Mouse (Mus musculus) stomach, embryonic 16.5 days (tissue): ENCODE measurements at regions not wholly inside any gene's neighbourhood (a gene's known extent, or its start where the extent isn't known, plus 50 kb on each side); places are given as distances from the start of the nearest gene placed in this dataset.
A peak's percentile ranks its signal among the peaks of the same experiment; 100 is the strongest.

Source experiments
- ATAC-seq: fragments of 200-750 bp; cut with Nextera tagmentation; 2 replicates; pipeline ENCODE4 v1.8.0; 2017; ENCODE audit warnings: moderate number of reproducible peaks, moderate TSS enrichment; ENCODE audit not compliant: insufficient read depth, low FRiP score
- H3K27ac ChIP-seq: fragments of 300-500 bp; sonication (generic); 2 replicates; pipeline ENCODE4 v1.5.1; 2014; ENCODE audit warnings: low read length
- H3K27me3 ChIP-seq: fragments of 300-500 bp; sonication (generic); 2 replicates; pipeline ENCODE4 v1.6.1; 2014; ENCODE audit warnings: low read length, control low read depth, mixed read lengths; ENCODE audit not compliant: control insufficient read depth, insufficient read depth
- H3K36me3 ChIP-seq: fragments of 300-500 bp; sonication (generic); 2 replicates; pipeline ENCODE4 v1.6.1; 2014; ENCODE audit warnings: low read length; ENCODE audit not compliant: control insufficient read depth, insufficient read depth
- H3K4me1 ChIP-seq: fragments of 300-500 bp; sonication (generic); 2 replicates; pipeline ENCODE4 v1.6.1; 2014; ENCODE audit warnings: low read length, control low read depth, mixed read lengths; ENCODE audit not compliant: control insufficient read depth, insufficient read depth
- H3K4me2 ChIP-seq: fragments of 300-500 bp; sonication (generic); 2 replicates; pipeline ENCODE4 v1.6.1; 2014; ENCODE audit warnings: low read depth, low read length, mixed read lengths
- H3K4me3 ChIP-seq: fragments of 300-500 bp; sonication (generic); replicated peaks from 2 replicates; pipeline ENCODE4 v1.5.1; 2014; ENCODE audit warnings: mild to moderate bottlenecking, low read length
- H3K9ac ChIP-seq: fragments of 300-500 bp; sonication (generic); 2 replicates; pipeline ENCODE4 v1.6.1; 2014; ENCODE audit warnings: low read length
- H3K9me3 ChIP-seq: fragments of 300-500 bp; sonication (generic); replicated peaks from 2 replicates; pipeline ENCODE4 v1.6.1; 2016; ENCODE audit warnings: low read length, control low read depth; ENCODE audit not compliant: control insufficient read depth
- WGBS: fragments of 180-500 bp; shearing (Covaris S2); extraction: QIAGEN DNeasy Blood & Tissue Kit; methylation state at CpG from one replicate; pipeline ENCODE4 v1.1.7; 2014; 5-methylcytosine and 5-hydroxymethylcytosine counted together

DNA sequence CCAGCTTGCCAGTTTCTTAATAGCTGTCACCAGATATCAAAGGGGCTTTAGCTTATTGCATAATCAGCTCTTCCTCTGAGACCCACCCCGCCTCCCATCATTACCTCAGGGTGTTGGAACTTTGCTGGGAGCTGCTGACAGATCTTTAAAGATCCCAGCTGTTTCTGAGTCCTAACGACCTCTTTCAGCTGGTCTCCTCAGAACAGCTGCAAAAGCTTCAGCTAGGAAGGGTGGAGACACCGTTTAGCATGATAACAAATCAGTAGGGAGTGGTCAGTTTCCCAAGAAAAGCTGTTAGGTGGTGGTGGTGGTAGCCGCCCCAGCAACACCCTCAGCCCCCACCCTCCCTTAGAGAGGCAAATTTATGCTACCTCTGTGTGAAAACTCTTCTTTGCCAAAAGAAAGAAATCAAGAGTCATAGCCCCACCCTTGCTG, 916.9 kb upstream of the Gm7489 start:
- Histone ChIP-seq H3K36me3 (no peaks in the 10 kb centered on the region), H3K27ac (no peak overlapping the region), H3K9ac (no peak overlapping the region), H3K4me3 (no peak overlapping the region), H3K4me1 (peaks cover 13% of the 10 kb centered on the region), H3K27me3 (no peaks in the 10 kb centered on the region), H3K4me2 (0 out of 2 replicates have a peak overlapping the region, but pooled peaks have one; percentile 17), H3K9me3 (no peaks in the 10 kb centered on the region)
- WGBS = 5% methylated on average over 4 of the region's 4 CpGs
- ATAC-seq = peak; percentile 83

DNA sequence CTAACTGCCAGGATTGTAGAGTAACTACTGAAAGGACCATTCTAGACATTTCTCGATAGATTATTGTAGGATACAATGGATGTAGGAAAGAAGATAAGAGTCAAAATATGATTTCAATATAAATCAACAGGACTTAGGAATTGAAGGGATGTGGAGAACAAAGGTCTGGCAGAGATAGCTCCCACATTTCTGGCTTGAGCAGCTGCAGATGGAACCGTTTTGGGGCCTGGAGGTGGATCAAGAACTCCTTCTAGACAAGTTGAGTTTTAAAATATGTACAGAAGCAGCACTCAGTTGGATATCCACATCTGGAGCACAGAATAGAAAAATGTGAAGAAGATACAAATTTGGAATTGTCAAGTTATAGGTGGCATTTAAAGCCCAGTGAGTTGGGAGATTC, 901.9 kb upstream of the Gm7489 start:
- no peak overlapping the region for H3K4me3 ChIP-seq
- no peaks in the 10 kb centered on the region for H3K4me1 ChIP-seq
- 71% methylated on average over 2 of the region's 2 CpGs for WGBS

DNA sequence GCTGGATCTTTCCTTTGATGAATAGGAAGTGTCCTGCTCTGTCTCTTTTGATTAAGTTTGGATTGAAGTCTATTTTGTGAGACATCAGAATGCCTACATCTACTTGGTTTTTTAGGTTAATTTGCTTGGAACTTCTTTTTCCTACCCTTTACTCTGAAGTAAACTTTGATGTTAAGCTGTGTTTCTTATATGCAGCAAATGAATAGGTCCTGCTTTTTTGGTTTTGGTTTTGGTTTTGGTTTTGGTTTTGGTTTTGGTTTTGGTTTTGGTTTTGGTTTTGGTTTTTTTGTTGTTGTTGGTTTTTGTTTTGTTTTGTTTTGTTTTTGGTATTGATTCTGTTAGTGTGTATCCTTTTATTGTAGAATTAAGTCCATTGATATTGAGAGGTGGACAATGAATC, 894.1 kb upstream of the Gm7489 start:
- H3K4me3 ChIP-seq = no peak overlapping the region
- H3K27me3 ChIP-seq = no peaks in the 10 kb centered on the region
- H3K4me1 ChIP-seq = no peaks in the 10 kb centered on the region
- H3K36me3 ChIP-seq = no peaks in the 10 kb centered on the region
- H3K9ac ChIP-seq = no peak overlapping the region
- H3K9me3 ChIP-seq = no peaks in the 10 kb centered on the region
- H3K4me2 ChIP-seq = no peak overlapping the region
- no peak for ATAC-seq
- no peak overlapping the region for H3K27ac ChIP-seq

More for the DNA sequence above, 901.9 kb upstream of the Gm7489 start:
- Histone ChIP-seq H3K4me2 (no peak overlapping the region), H3K9me3 (no peaks in the 10 kb centered on the region), H3K9ac (no peak overlapping the region), H3K36me3 (no peaks in the 10 kb centered on the region), H3K27ac (no peak overlapping the region), H3K27me3 (no peaks in the 10 kb centered on the region)
- ATAC-seq = no peak

DNA sequence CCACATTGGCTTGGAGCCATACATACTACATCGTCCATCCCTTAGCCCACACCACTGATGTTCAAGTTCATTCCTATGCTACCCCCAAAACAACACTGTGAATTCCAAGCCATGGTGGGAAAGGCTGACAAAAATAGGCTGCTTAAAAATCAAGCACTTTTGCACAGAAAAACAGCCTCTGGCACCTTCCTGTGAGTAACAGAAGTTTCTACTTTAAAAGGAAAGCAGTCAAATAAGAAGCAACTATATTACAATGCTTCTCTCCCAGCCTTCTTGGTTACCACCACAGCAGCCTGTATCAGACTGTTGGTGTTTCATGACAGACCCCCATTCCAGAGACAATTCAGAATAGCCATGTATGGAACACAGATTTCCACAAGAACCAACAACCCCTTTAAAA, 890.4 kb upstream of the Gm7489 start:
- H3K4me1 ChIP-seq = no peaks in the 10 kb centered on the region
- ATAC-seq = no peak
- no peaks in the 10 kb centered on the region for H3K27me3 ChIP-seq
- H3K4me3 ChIP-seq = no peak overlapping the region
- WGBS = 86% methylated on average over 1 of the region's 1 CpGs
- H3K27ac ChIP-seq = no peak overlapping the region
- no peaks in the 10 kb centered on the region for H3K9me3 ChIP-seq
- H3K4me2 ChIP-seq = no peak overlapping the region
- H3K9ac ChIP-seq = no peak overlapping the region
- no peaks in the 10 kb centered on the region for H3K36me3 ChIP-seq

DNA sequence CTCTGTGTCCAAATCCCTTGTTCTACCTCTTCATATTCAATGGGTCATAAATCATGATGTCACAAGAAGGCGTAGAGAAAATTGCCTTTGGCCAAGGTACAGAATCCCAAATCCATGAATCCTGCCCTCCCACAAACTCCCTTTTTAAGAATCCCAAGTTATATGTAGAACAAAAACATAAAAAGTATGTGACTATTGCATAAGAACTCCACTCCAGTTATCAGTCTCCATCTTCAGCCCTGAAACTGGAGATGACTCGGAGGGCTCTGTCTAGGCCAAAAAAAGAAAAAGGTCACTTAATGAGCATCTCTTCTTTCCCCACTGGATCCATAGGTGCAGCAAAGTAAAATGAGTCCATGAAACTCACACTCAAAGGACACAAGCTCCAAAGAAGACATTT, 885.5 kb upstream of the Gm7489 start:
- no peak for ATAC-seq
- no peak overlapping the region for H3K9ac ChIP-seq
- no peak overlapping the region for H3K27ac ChIP-seq
- no peak overlapping the region for H3K4me3 ChIP-seq
- WGBS = 81% methylated on average over 2 of the region's 2 CpGs
- no peaks in the 10 kb centered on the region for H3K27me3 ChIP-seq
- no peaks in the 10 kb centered on the region for H3K36me3 ChIP-seq
- H3K9me3 ChIP-seq = no peaks in the 10 kb centered on the region
- no peak overlapping the region for H3K4me2 ChIP-seq
- H3K4me1 ChIP-seq = no peaks in the 10 kb centered on the region

DNA sequence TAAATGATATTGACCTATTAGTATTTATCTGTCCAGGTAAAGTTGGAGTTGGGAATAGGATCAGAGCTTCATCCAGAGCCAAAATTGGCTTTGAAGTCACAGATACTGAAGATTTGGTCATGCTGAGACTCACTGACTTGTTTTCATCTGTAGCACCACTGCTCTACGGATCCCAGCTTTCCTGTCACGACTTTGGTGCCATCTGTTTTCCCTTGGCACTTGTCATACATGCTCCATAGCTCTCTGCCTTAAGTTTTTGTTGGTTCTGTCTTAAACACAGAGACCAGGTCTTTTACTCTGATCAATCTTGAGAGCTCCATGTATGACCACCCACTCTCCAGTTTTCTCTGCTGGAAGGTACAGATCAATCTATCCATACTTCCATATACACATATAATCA, 884.9 kb upstream of the Gm7489 start:
- no peak for ATAC-seq
- Histone ChIP-seq H3K4me2 (no peak overlapping the region), H3K9me3 (no peaks in the 10 kb centered on the region), H3K27me3 (no peaks in the 10 kb centered on the region), H3K27ac (no peak overlapping the region), H3K9ac (no peak overlapping the region), H3K4me1 (no peaks in the 10 kb centered on the region), H3K4me3 (no peak overlapping the region), H3K36me3 (no peaks in the 10 kb centered on the region)
- 85% methylated on average over 2 of the region's 2 CpGs for WGBS

DNA sequence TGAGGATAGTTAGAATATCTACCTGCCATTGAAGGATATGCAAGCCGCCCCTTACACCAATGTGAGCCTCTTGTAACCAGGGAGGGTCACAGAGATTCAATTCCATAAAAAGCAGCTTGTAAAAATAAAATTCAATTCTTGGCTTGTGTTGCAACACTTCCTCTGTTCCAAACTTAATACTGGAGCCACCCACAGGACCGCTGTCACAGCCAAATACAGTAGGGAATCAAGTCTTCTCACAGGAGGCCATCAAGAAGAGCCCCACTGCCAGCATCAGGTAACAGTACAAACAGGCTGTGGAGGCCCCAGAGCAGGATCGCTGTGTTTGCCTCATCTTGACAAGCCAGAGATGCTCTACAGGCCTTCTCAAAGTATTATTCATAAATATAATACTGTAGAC, 883.3 kb upstream of the Gm7489 start:
- Histone ChIP-seq H3K4me2 (no peak overlapping the region), H3K27me3 (no peaks in the 10 kb centered on the region), H3K36me3 (no peaks in the 10 kb centered on the region), H3K27ac (no peak overlapping the region), H3K4me1 (no peaks in the 10 kb centered on the region), H3K9ac (no peak overlapping the region), H3K9me3 (no peaks in the 10 kb centered on the region), H3K4me3 (no peak overlapping the region)
- ATAC-seq = no peak; the same call in 1 of the 2 replicates
- 76% methylated on average over 3 of the region's 3 CpGs for WGBS

DNA sequence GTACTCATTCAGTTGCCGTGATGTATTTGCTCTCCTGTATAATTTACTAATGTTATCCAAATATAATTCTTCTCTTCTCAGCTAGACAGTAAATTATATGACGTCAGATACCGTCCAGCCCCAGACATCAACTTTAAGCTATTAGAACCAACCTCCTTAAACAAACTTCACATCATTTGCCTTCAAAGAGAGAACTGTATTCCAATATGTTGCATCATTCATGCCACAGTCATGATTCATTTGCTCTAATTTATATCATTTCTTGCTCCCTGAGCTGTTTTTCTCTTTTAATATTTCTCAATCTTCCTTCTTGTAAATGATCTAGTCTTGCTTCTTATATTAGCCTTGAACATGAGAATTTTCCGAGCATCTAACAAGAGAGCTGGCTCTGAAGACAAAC, 882.7 kb upstream of the Gm7489 start:
- no peak overlapping the region for H3K27ac ChIP-seq
- H3K4me1 ChIP-seq = no peaks in the 10 kb centered on the region
- H3K9me3 ChIP-seq = no peaks in the 10 kb centered on the region
- no peak overlapping the region for H3K4me3 ChIP-seq
- no peak overlapping the region for H3K4me2 ChIP-seq
- no peaks in the 10 kb centered on the region for H3K36me3 ChIP-seq
- no peak for ATAC-seq
- 57% methylated on average over 4 of the region's 4 CpGs for WGBS
- no peaks in the 10 kb centered on the region for H3K27me3 ChIP-seq
- no peak overlapping the region for H3K9ac ChIP-seq

DNA sequence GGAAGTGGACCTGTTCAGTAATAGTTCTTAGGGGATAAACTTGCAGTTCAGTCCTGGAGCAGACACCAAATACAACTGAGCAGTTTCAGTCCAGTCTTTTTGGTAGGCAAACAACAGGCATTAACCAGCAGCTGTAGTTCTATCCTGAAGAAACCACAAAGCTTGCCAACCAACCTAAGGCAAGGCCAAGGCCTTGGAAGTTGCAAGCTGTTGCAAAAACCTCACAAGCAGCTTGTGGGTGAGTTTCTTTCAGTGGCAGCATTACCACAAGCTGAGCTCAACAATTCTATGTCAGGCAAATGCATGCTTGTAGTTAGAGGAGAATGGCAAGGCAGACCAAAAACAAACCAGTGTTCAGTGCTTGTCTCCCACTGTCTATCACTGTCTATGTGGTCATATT, 880.6 kb upstream of the Gm7489 start:
- no peak overlapping the region for H3K9ac ChIP-seq
- no peaks in the 10 kb centered on the region for H3K4me1 ChIP-seq
- no peak for ATAC-seq
- no peak overlapping the region for H3K4me3 ChIP-seq
- H3K36me3 ChIP-seq = no peaks in the 10 kb centered on the region
- no peaks in the 10 kb centered on the region for H3K27me3 ChIP-seq
- H3K4me2 ChIP-seq = no peak overlapping the region
- no peak overlapping the region for H3K27ac ChIP-seq
- H3K9me3 ChIP-seq = no peaks in the 10 kb centered on the region

DNA sequence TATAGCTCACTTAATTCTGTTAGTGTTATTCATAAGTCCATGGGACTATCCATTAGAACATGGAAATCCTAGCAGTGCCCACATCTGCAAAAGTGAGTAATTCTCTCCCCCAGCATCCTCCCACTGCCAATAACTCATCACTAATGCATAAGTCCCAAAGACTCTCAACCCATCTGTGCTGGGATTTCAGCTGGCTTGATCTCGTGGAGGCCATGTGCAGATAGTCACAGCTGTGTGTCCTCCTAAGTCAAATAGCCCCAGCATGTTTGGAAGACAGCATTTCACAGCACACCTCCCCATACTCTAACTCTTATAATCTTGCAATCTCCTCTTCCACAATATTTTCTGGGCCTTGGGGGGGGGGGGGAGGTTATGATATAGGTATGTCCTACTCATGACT, 877.9 kb upstream of the Gm7489 start:
- no peak overlapping the region for H3K27ac ChIP-seq
- H3K4me2 ChIP-seq = no peak overlapping the region
- H3K36me3 ChIP-seq = no peaks in the 10 kb centered on the region
- WGBS = 26% methylated on average over 1 of the region's 1 CpGs
- no peak overlapping the region for H3K4me3 ChIP-seq
- no peaks in the 10 kb centered on the region for H3K27me3 ChIP-seq
- no peak for ATAC-seq
- no peak overlapping the region for H3K9ac ChIP-seq
- H3K4me1 ChIP-seq = no peaks in the 10 kb centered on the region
- H3K9me3 ChIP-seq = no peaks in the 10 kb centered on the region
